In genomic region chr4:149954893-149955439, GRCm38 (mm10) we compare ENCODE assay signal across 8 mouse cellular contexts. TPM values are rescaled to one million over a fixed set of nuclear protein-coding genes. Genes with fewer than 3 reads are reported as not detected.
DNase-seq lines count a peak whose midpoint lies in the region; ATAC-seq and TF ChIP-seq lines count a peak whose summit lies in the region.

Spsb1 (minus strand) TSS chr4:149955043.

- no peaks in the 10 kb centered on the region for H3K36me3 ChIP-seq in heart, embryonic 11.5 days (ENCODE audit: control insufficient read depth, insufficient read depth, low read length)
- no peaks in the 10 kb centered on the region for H3K36me3 ChIP-seq in kidney, embryonic 16.5 days (ENCODE audit: insufficient read depth, low read length)
- no peaks in the 10 kb centered on the region for H3K36me3 ChIP-seq in liver, adult 2 months (ENCODE audit: control insufficient read depth, insufficient read depth, low read length)
- H3K36me3 ChIP-seq in myocyte (ENCODE audit: control insufficient read depth, insufficient read depth), result peaks cover 3% of the 10 kb centered on the region
- no peaks in the 10 kb centered on the region for H3K36me3 ChIP-seq in splenic B cell, adult 2 months (ENCODE audit: control insufficient read depth, insufficient read depth, low read length, poor library complexity, severe bottlenecking)

- H3K4me3 ChIP-seq in heart, embryonic 11.5 days (ENCODE audit: low read depth, low read length), result peak within 1 kb of the TSS; percentile 54
- H3K4me3 ChIP-seq in kidney, embryonic 16.5 days (ENCODE audit: low read length), result peak within 1 kb of the TSS; percentile 72
- peak within 1 kb of the TSS; percentile 62 for H3K4me3 ChIP-seq in liver, adult 2 months (ENCODE audit: insufficient read depth, low read depth, low read length)
- peak within 1 kb of the TSS; percentile 81 for H3K4me3 ChIP-seq in myocyte

- WGBS in heart, embryonic 11.5 days (ENCODE audit: insufficient replicate concordance), result under 1% methylated on average over 41 of the region's 51 CpGs
- WGBS in kidney, embryonic 16.5 days, result under 1% methylated on average over 41 of the region's 51 CpGs
- WGBS in liver, adult 2 months, result under 1% methylated on average over 50 of the region's 51 CpGs

- peaks cover 33% of the 10 kb centered on the region for H3K27me3 ChIP-seq in heart, embryonic 11.5 days (ENCODE audit: control insufficient read depth, insufficient read depth, low read length)
- peaks cover 19% of the 10 kb centered on the region for H3K27me3 ChIP-seq in kidney, embryonic 16.5 days (ENCODE audit: insufficient read depth, low read length)
- no peaks in the 10 kb centered on the region for H3K27me3 ChIP-seq in liver, adult 2 months (ENCODE audit: control insufficient read depth, insufficient read depth, low read length)
- no peaks in the 10 kb centered on the region for H3K27me3 ChIP-seq in myocyte (ENCODE audit: control insufficient read depth, insufficient read depth, insufficient read length)
- no peaks in the 10 kb centered on the region for H3K27me3 ChIP-seq in splenic B cell, adult 2 months (ENCODE audit: control insufficient read depth, insufficient read depth, low read length, poor library complexity, severe bottlenecking)

- no peaks in the 10 kb centered on the region; the same call in 1 of the 2 replicates for H3K79me2 ChIP-seq in liver, adult 2 months (ENCODE audit: control insufficient read depth, insufficient read depth, low read length)
- H3K79me2 ChIP-seq in myocyte (ENCODE audit: control insufficient read depth, insufficient read depth), result peaks cover 36% of the 10 kb centered on the region

- peaks cover 14% of the 10 kb centered on the region for H3K4me1 ChIP-seq in heart, embryonic 11.5 days (ENCODE audit: control insufficient read depth, insufficient read depth, low read length)
- peaks cover 22% of the 10 kb centered on the region for H3K4me1 ChIP-seq in kidney, embryonic 16.5 days (ENCODE audit: insufficient read depth, low read length)
- peaks cover 1% of the 10 kb centered on the region for H3K4me1 ChIP-seq in liver, adult 2 months (ENCODE audit: control insufficient read depth, insufficient read depth, low read length)

- H3ac ChIP-seq in myocyte (ENCODE audit: control insufficient read depth, insufficient read length), result peak within 1 kb of the TSS; percentile 82

- DNase-seq in A20 (ENCODE audit: low read depth, low spot score), result peak; percentile 96
- peak; percentile 98 for DNase-seq in brain, adult 2 months (ENCODE audit: low read depth, low spot score)
- peak; percentile 89 for DNase-seq in liver, adult 2 months (ENCODE audit: extremely low read depth, low read depth, low spot score)
- DNase-seq in splenic B cell, adult 2 months (ENCODE audit: low read depth, low spot score), result peak; percentile 98

- H3K9ac ChIP-seq in heart, embryonic 11.5 days (ENCODE audit: low read depth, low read length), result peak within 1 kb of the TSS; percentile 61
- H3K9ac ChIP-seq in kidney, embryonic 16.5 days (replicated peaks; ENCODE audit: low read length), result peak within 1 kb of the TSS; percentile 80
- H3K9ac ChIP-seq in liver, adult 2 months (ENCODE audit: low read depth, low read length), result peak within 1 kb of the TSS; percentile 72

- H3K27ac ChIP-seq in heart, embryonic 11.5 days (ENCODE audit: low read depth, low read length), result no peak within 1 kb of the TSS
- no peak within 1 kb of the TSS for H3K27ac ChIP-seq in kidney, embryonic 16.5 days (ENCODE audit: low read length)
- no peak within 1 kb of the TSS for H3K27ac ChIP-seq in liver, adult 2 months (replicated peaks; ENCODE audit: insufficient read depth, low read depth, low read length)

- no peaks in the 10 kb centered on the region for H3K9me3 ChIP-seq in heart, embryonic 11.5 days (replicated peaks; ENCODE audit: control insufficient read depth, low read length)
- no peaks in the 10 kb centered on the region for H3K9me3 ChIP-seq in kidney, embryonic 16.5 days (ENCODE audit: low read length)

- peak; percentile 89 for TF ChIP-seq POLR2A in liver, adult 2 months (IDR thresholded peaks at IDR 0.05; ENCODE audit: extremely low read depth, insufficient read depth, low read length)
- TF ChIP-seq POLR2A in myocyte (IDR thresholded peaks at IDR 0.05; ENCODE audit: insufficient read length, low read depth), result peak; percentile 92

- ATAC-seq in erythroblast, adult 5-6 weeks (replicated peaks; ENCODE audit: low FRiP score, poor library complexity, severe bottlenecking), result peak; percentile 90
- peak; percentile 92 for ATAC-seq in heart, embryonic 11.5 days (replicated peaks; ENCODE audit: insufficient number of reproducible peaks, low FRiP score, low TSS enrichment)
- peak; percentile 91 for ATAC-seq in kidney, embryonic 16.5 days (ENCODE audit: low FRiP score, low TSS enrichment)

- TF ChIP-seq CTCF in liver, adult 2 months (IDR thresholded peaks at IDR 0.05; ENCODE audit: low read depth, low read length), result no peak

- H3K4me2 ChIP-seq in heart, embryonic 11.5 days, result peak within 1 kb of the TSS; percentile 96
- peak within 1 kb of the TSS; percentile 98 for H3K4me2 ChIP-seq in kidney, embryonic 16.5 days (replicated peaks; ENCODE audit: low read depth, low read length)
- peak within 1 kb of the TSS; percentile 95 for H3K4me2 ChIP-seq in myocyte (ENCODE audit: low read depth)

TF ChIP-seq in myocyte, 11 proteins besides CTCF, POLR2A, EP300 and RAD21:
- TF ChIP-seq TCF12 (IDR thresholded peaks at IDR 0.05; ENCODE audit: insufficient read depth, poor library complexity, severe bottlenecking) (no peak), POLR2AphosphoS2 (IDR thresholded peaks at IDR 0.05; ENCODE audit: insufficient read length, low read depth) (peak; percentile 71), SRF (IDR thresholded peaks at IDR 0.05; ENCODE audit: control insufficient read depth, insufficient read length, low read depth) (peak; percentile 53), E2F4 (IDR thresholded peaks at IDR 0.05; ENCODE audit: insufficient read depth) (peak; percentile 13)

RNA-seq across cellular contexts. Expression of gene Spsb1, which starts in this region (rescaled TPM):
- not detected in 2 replicates for total RNA-seq in erythroblast, adult 5-6 weeks (2015; ENCODE audit: low replicate concordance)
- total RNA-seq in erythroblast, adult 5-6 weeks (2017; ENCODE audit: low replicate concordance), result 0.42 TPM in 1 of 2 replicates, not detected in the other
- polyA plus RNA-seq in heart, embryonic 11.5 days (2014; fragmentation: Nextera tagmentation; extraction: Ambion mirVana), result 4.7 and 5.6 TPM in 2 replicates
- 10.9 and 14.2 TPM in 2 replicates for polyA plus RNA-seq in kidney, embryonic 16.5 days (2015; fragmentation: Nextera tagmentation; extraction: Ambion mirVana)
- total RNA-seq in liver, adult 2 months (2014; rRNA removed), result 0.54 and 0.92 TPM in 2 replicates
- polyA plus RNA-seq in liver, adult 2 months (2012; rRNA removed), result 0.91 and 1.3 TPM in 2 replicates
- polyA plus RNA-seq in myocyte (2012; fragmentation: generic; extraction: Trizol), result 22.6 TPM

Comparison
In these comparisons a context has a peak if more than half of its experiments do, and no peak if none do; other contexts are left out.
1. Peak in ATAC-seq in erythroblast, adult 5-6 weeks; RNA of the gene not detected or under 1 TPM.